Mouse (Mus musculus) liver, adult 2 months (tissue): Measurements from ENCODE around the gene Apmap. TPM values are rescaled to one million over a fixed set of nuclear protein-coding genes. Genes with fewer than 3 reads are reported as not detected.

ENCODE experiments used
- DNase-seq: peaks from one replicate; pipeline ENCODE4 v3.0.0-alpha.2; 2011; ENCODE audit warnings: low read depth, low spot score; ENCODE audit errors: extremely low read depth
- H3K27ac ChIP-seq: fragments of 200-500 bp; replicated peaks from 2 replicates; pipeline ENCODE4 v1.5.1; 2012; ENCODE audit warnings: low read depth, mild to moderate bottlenecking, control low read depth, inconsistent platforms, low read length; ENCODE audit not compliant: insufficient read depth
- H3K27me3 ChIP-seq: fragments of 200-500 bp; 2 replicates; pipeline ENCODE4 v1.6.1; 2012; ENCODE audit warnings: mild to moderate bottlenecking, moderate library complexity, low read length, inconsistent platforms; ENCODE audit not compliant: control insufficient read depth, insufficient read depth
- H3K36me3 ChIP-seq: fragments of 200-500 bp; 2 replicates; pipeline ENCODE4 v1.6.1; 2012; ENCODE audit warnings: low read length, inconsistent platforms; ENCODE audit not compliant: control insufficient read depth, insufficient read depth
- H3K4me1 ChIP-seq: fragments of 200-500 bp; 2 replicates; pipeline ENCODE4 v1.6.1; 2011; ENCODE audit warnings: low read length; ENCODE audit not compliant: control insufficient read depth, insufficient read depth
- H3K4me3 ChIP-seq: fragments of 200-500 bp; 2 replicates; pipeline ENCODE4 v1.5.1; 2011; ENCODE audit warnings: low read depth, mild to moderate bottlenecking, control low read depth, low read length, moderate library complexity; ENCODE audit not compliant: insufficient read depth
- H3K79me2 ChIP-seq: fragments of 200-500 bp; 2 replicates; pipeline ENCODE4 v1.6.1; 2012; ENCODE audit warnings: inconsistent platforms, mild to moderate bottlenecking, low read length, moderate library complexity; ENCODE audit not compliant: control insufficient read depth, insufficient read depth
- H3K9ac ChIP-seq: fragments of 200-500 bp; 2 replicates; pipeline ENCODE4 v1.6.1; 2012; ENCODE audit warnings: low read depth, mild to moderate bottlenecking, control low read depth, inconsistent platforms, low read length
- CTCF ChIP-seq: fragments of 200-500 bp; IDR thresholded peaks from 2 replicates; pipeline ENCODE4 v1.5.1; 2011; ENCODE audit warnings: low read depth, low read length, control low read depth
- POLR2A ChIP-seq: fragments of 200-500 bp; IDR thresholded peaks from 2 replicates; pipeline ENCODE4 v1.6.1; 2011; ENCODE audit warnings: low read length, control low read depth; ENCODE audit not compliant: insufficient read depth; ENCODE audit errors: extremely low read depth
- WGBS: fragments of 180-500 bp; shearing (Covaris S2); methylation state at CpG from one replicate; pipeline ENCODE4 v1.1.7; 2018; 5-methylcytosine and 5-hydroxymethylcytosine counted together
- polyA plus RNA-seq: library from polyadenylated mRNA; depleted of rRNA; stranded (reverse); fragments of >200 nt; gene quantifications from 2 replicates; pipeline ENCODE4 v1.2.3, GENCODE M21; 2012
- total RNA-seq: library from RNA; depleted of rRNA; stranded (reverse); fragments of >200 nt; gene quantifications from 2 replicates; pipeline ENCODE4 v1.2.3, GENCODE M21; 2014

The Apmap gene
- total and polyA plus RNA-seq, 2 experiments: 23.5 to 42.9 TPM

DNA sequence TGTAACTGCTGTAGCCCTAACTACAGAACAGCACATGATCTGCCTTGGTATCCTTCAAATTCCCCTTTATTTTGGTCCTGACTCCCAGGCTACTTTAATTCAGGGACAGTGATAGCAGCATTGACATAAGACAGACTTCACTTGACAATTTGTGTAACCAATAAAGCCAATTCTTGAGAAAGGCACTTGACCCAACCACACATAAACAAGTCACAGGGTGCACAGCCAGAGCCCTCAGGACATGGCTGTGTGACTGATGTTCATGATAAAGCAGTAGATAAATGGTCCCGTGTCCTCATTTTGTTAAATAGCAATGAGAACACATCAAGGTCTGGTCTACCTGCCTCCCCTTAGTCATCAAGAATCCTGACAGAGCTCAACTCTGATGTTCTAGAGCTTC is 28.7 kb downstream of the Apmap start:
- peaks cover 18% of the 10 kb centered on the region for H3K36me3 ChIP-seq
- DNase-seq: no peak
- no peaks in the 10 kb centered on the region for H3K4me1 ChIP-seq
- H3K27me3 ChIP-seq: no peaks in the 10 kb centered on the region
- TF ChIP-seq POLR2A (no peak), CTCF (no peak)
- H3K9ac ChIP-seq: no peak overlapping the region
- no peak overlapping the region for H3K4me3 ChIP-seq
- no peaks in the 10 kb centered on the region for H3K79me2 ChIP-seq
- H3K27ac ChIP-seq: no peak overlapping the region
- 74% methylated on average over 1 of the region's 1 CpGs for WGBS

DNA sequence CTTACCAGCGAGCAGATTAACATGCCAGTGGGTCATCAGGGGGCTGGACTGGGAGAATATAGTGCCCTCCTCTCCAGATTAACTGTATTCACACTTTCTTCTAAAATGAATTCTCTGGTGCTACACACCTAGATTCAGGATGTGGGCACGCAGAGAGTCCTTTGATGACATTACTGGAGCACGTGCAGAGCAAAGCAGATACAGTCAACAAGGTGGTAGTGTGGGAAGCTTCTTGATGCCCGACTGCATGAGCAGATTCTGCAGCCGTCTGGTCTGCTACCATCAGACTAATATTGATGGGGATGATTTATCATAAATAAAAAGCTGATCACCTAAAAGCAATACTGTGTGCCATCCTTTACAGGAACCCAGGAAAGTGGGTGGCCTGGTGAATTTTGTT is 29.8 kb downstream of the Apmap start:
- Histone ChIP-seq H3K27ac (no peak overlapping the region), H3K4me1 (no peaks in the 10 kb centered on the region), H3K79me2 (no peaks in the 10 kb centered on the region), H3K9ac (no peak overlapping the region), H3K36me3 (peaks cover 10% of the 10 kb centered on the region), H3K27me3 (no peaks in the 10 kb centered on the region), H3K4me3 (no peak overlapping the region)
- DNase-seq: no peak
- TF ChIP-seq CTCF: no peak
- TF ChIP-seq POLR2A: no peak
- 90% methylated on average over 5 of the region's 5 CpGs for WGBS

DNA sequence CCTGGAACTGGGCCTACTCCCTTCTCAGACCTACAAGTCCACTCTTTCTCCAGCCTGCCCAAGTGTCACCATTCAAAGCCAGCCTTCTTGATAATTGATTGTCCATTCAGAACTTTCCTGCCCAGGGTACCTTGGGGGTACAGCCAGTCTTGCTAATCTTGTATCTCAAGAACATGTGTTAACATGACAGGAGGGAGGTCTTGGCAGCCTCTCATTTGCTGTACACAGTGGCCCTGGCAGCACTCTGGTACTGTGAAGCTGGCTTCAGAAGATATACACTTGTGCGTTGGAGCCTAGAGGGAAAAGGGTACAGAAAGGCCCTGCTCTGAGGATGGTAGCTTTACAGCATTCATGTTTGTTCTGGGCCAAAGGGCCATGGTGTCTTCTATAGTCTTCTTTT is 32.1 kb downstream of the Apmap start:
- peaks cover 2% of the 10 kb centered on the region; the same call in 1 of the 2 replicates for H3K36me3 ChIP-seq
- no peak for DNase-seq
- 97% methylated on average over 1 of the region's 1 CpGs for WGBS
- H3K4me1 ChIP-seq: no peaks in the 10 kb centered on the region
- no peak for TF ChIP-seq POLR2A
- TF ChIP-seq CTCF: no peak
- no peak overlapping the region for H3K9ac ChIP-seq
- no peaks in the 10 kb centered on the region for H3K79me2 ChIP-seq
- H3K27me3 ChIP-seq: no peaks in the 10 kb centered on the region
- no peak overlapping the region for H3K4me3 ChIP-seq
- H3K27ac ChIP-seq: no peak overlapping the region

DNA sequence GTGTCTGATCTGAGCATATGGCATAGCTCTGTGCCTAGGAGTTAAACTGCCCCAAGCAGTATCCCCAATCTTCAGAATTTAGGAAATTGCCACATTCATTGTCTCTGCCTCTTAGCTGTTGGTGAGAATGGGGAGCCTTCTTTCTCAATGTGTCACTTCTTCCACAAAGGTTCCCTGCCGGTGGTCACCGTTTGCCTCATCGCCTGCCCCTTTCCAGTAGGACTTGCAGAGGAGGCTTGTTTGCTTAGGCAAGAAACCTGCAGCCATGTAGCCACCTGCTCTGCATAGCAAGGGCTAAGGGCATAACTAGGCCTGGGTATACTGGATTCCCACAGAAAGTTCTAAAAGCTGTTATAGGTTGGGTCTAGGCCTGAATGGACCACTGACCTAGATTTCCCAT is 35.9 kb downstream of the Apmap start:
- DNase-seq: no peak
- WGBS: 86% methylated on average over 3 of the region's 3 CpGs
- no peak for TF ChIP-seq CTCF
- TF ChIP-seq POLR2A: no peak

DNA sequence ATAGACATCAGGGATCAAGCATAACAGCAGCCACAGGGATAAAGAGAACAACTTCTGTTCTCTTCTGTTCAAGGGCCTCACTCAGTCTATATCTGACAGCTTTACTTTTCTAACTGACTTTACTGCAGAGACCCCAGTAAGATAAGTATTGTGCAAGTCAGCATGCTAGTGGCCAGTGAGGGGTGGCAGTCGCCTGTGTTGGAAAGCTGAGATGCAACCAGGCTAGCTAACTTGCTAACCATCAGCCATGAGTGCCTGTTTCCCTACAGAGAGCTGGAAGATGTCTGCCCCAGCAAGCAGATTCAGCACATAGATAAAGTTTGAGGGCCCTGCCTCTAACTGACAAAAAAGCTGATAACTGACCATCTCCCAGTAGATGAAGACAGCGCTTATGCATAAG is 37.6 kb downstream of the Apmap start:
- TF ChIP-seq CTCF (no peak), POLR2A (no peak)
- no peak overlapping the region for H3K27ac ChIP-seq
- no peak overlapping the region for H3K4me3 ChIP-seq

More for the DNA sequence above, 35.9 kb downstream of the Apmap start:
- Histone ChIP-seq H3K79me2 (no peaks in the 10 kb centered on the region), H3K9ac (no peak overlapping the region), H3K4me1 (no peaks in the 10 kb centered on the region), H3K4me3 (no peak overlapping the region), H3K36me3 (no peaks in the 10 kb centered on the region), H3K27ac (no peak overlapping the region), H3K27me3 (no peaks in the 10 kb centered on the region)

DNA sequence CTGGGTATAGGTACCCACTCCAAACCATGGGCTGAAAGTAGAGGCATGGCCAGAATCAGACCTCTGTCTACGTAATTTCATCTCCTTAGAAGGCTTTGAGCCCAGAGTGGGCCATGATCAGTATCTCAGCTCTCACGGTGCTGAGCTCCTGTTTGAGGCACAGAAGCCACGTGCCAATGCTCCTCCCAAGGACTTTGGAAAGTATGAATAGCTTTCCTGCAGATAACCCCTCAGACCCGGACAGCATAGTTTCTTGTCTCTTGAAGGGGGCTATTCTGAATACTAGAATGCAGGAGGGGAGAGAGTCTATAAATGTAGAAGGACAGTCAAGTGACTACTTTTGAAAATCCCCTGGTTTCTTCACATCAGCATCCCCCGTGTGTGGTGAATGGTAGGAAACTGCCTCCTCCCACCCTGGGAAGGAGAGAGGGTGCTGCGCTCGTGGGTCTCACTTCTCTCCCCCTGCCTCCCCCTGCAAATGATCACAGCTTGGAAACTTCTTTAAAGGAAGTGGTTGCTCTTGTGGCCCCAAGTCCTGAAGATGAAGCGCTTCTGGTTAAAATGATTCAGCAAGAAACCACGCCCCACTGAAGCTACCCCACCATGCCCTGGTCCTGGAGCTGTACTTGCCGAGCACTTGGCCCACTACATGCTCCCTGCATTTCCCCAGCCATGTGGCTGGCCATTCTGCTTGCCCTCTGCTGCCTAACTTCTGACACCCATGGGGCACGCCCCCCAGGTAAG is 38.3 kb downstream of the Apmap start, which contains the start of gene Cst7:
Cst7 (plus strand) TSS at position 569 of the 744 bp plus-strand sequence.
- Histone ChIP-seq H3K4me1 (no peaks in the 10 kb centered on the region), H3K4me3 (no peak within 1 kb of the TSS), H3K27me3 (no peaks in the 10 kb centered on the region), H3K79me2 (no peaks in the 10 kb centered on the region), H3K36me3 (no peaks in the 10 kb centered on the region), H3K27ac (no peak within 1 kb of the TSS), H3K9ac (no peak within 1 kb of the TSS)
- 74% methylated on average over 11 of the region's 11 CpGs for WGBS
- no peak for DNase-seq
- no peak for TF ChIP-seq POLR2A
- TF ChIP-seq CTCF: no peak

More for the DNA sequence above, 37.6 kb downstream of the Apmap start:
- no peaks in the 10 kb centered on the region for H3K27me3 ChIP-seq
- H3K36me3 ChIP-seq: no peaks in the 10 kb centered on the region
- no peaks in the 10 kb centered on the region for H3K4me1 ChIP-seq
- 89% methylated on average over 2 of the region's 2 CpGs for WGBS
- no peak for DNase-seq
- no peaks in the 10 kb centered on the region for H3K79me2 ChIP-seq
- no peak overlapping the region for H3K9ac ChIP-seq
